Mouse (Mus musculus) stomach, postnatal 0 days (tissue): Measurements from ENCODE around the gene Nek10.

Experiments used
- CTCF ChIP-seq: IDR thresholded peaks from 2 replicates; pipeline ENCODE4 v1.5.1; 2016; ENCODE audit warnings: antibody characterized with exemption, low read depth, mild to moderate bottlenecking, moderate library complexity
- EP300 ChIP-seq: optimal IDR thresholded peaks from 2 replicates; pipeline ENCODE3; 2016; ENCODE audit warnings: antibody characterized with exemption

DNA sequence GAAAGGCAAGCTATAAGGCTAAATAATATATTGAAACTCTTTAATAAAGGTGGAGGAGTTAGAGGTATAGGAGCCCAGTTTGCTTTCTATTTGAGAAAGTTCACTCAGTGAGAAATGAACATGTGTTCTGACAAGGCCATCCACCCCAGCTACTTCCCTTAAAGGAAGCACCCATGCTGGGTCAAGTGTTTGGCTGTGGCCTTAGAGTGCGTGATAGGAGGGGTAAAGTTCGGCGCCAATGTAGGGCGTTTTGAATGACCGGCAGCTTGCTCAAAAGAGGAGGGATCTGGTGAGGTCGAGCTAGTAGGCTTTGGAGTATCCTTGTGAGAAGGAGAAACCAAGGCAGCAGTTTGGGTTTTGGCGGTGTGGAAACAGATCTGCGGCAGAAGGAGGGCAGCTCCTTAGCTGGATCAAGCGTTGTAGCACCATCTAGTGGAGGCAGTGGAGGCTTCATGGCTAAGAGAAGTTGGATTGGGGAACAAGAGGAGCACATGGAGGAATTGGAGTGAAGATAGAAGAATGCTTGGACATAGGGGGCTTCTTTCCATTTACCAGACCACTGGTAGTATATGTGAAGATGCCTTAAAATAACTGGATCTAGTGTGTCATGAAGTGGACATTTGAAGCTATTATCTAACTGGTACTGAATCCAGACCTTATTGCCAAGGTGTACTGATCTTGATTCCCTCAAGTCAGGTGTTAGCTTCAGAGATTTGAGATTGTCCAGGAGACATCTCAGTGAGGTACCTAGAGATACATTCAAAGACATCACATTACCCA lies 101.7 kb downstream of the Nek10 start:
- peak; percentile 89 for TF ChIP-seq CTCF
- no peak for TF ChIP-seq EP300
